Mouse (Mus musculus): ENCODE measurements around the gene Fpr2.

DNA sequence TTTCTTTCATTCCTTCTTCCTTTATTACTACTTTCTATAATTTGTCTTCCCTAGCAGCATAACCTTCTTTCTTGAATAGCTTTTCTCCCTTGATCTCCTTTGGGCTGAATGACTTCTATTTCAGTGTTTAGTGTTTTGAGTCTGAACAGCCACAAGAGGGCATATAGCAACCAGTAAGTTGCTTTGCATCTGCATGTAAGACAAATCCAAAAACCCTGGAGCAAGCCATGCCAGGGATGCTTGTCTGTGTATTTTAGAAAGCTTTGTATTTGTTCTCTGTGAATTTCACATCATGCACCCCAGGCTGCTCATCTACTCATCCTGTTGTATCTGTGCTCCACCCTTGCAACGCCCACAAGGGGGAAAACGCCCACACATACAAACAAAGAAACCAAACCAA lies 11.6 kb downstream of the Fpr2 start:
- TF ChIP-seq GATA1 (IDR thresholded peaks at IDR 0.05; ENCODE audit: borderline replicate concordance, low read length) (no peak), FLI1 (IDR thresholded peaks at IDR 0.05; ENCODE audit: low read length) (no peak)
